Mouse (Mus musculus) forebrain, embryonic 16.5 days (tissue): ENCODE data around the gene Cnpy3. TPM values are rescaled to one million over a fixed set of nuclear protein-coding genes. Genes with fewer than 3 reads are reported as not detected.
A peak's percentile ranks its signal among the peaks of the same experiment; 100 is the strongest.

Experiments
- ATAC-seq: fragments of 200-750 bp; cut with Nextera tagmentation; 2 replicates; pipeline ENCODE4 v1.8.0; 2017; ENCODE audit warnings: mild to moderate bottlenecking, moderate library complexity
- H3K27ac ChIP-seq: fragments of 300-500 bp; sonication (generic); 2 replicates; pipeline ENCODE4 v1.5.1; 2014; ENCODE audit warnings: low read length, control low read depth
- H3K27me3 ChIP-seq: fragments of 300-500 bp; sonication (generic); replicated peaks from 2 replicates; pipeline ENCODE4 v1.6.1; 2014; ENCODE audit warnings: low read length; ENCODE audit not compliant: control insufficient read depth, insufficient read depth
- H3K36me3 ChIP-seq: fragments of 300-500 bp; sonication (generic); 2 replicates; pipeline ENCODE4 v1.6.1; 2014; ENCODE audit not compliant: control insufficient read depth, insufficient read depth
- H3K4me1 ChIP-seq: fragments of 300-500 bp; sonication (generic); replicated peaks from 2 replicates; pipeline ENCODE4 v1.6.1; 2014; ENCODE audit warnings: low read length; ENCODE audit not compliant: control insufficient read depth, insufficient read depth
- H3K4me2 ChIP-seq: fragments of 300-500 bp; sonication (generic); 2 replicates; pipeline ENCODE4 v1.6.1; 2014; ENCODE audit warnings: mild to moderate bottlenecking, low read length, control low read depth
- H3K4me3 ChIP-seq: fragments of 300-500 bp; sonication (generic); replicated peaks from 2 replicates; pipeline ENCODE4 v1.5.1; 2014; ENCODE audit warnings: mild to moderate bottlenecking, low read length, control low read depth
- H3K9ac ChIP-seq: fragments of 300-500 bp; sonication (generic); replicated peaks from 2 replicates; pipeline ENCODE4 v1.6.1; 2014; ENCODE audit warnings: low read depth, low read length, control low read depth
- H3K9me3 ChIP-seq: fragments of 300-500 bp; sonication (generic); 2 replicates; pipeline ENCODE4 v1.6.1; 2016; ENCODE audit warnings: low read length; ENCODE audit not compliant: control insufficient read depth
- WGBS: fragments of 180-500 bp; shearing (Covaris S2); extraction: QIAGEN DNeasy Blood & Tissue Kit; methylation state at CpG from one replicate; pipeline ENCODE4 v1.1.7; 2014; 5-methylcytosine and 5-hydroxymethylcytosine counted together
- polyA plus RNA-seq: library from polyadenylated mRNA; unstranded; fragments of >200 nt; fragmentation: Nextera tagmentation; extraction: Ambion mirVana; gene quantifications from 2 replicates; pipeline ENCODE4 v1.2.1, GENCODE M21; 2015

Gene Cnpy3
- polyA plus RNA-seq, 1 experiment from 2014 or later: 64.5 TPM

- Histone ChIP-seq H3K27ac (no peak overlapping the region), H3K4me3 (no peak overlapping the region), H3K9me3 (no peaks in the 10 kb centered on the region), H3K9ac (no peak overlapping the region; the same call in 1 of the 2 replicates), H3K4me2 (no peak overlapping the region), H3K36me3 (no peaks in the 10 kb centered on the region; the same call in 1 of the 2 replicates), H3K4me1 (no peaks in the 10 kb centered on the region; the same call in 1 of the 2 replicates), H3K27me3 (0 out of 2 replicates have a peak, but pooled peaks cover 3% of the 10 kb centered on the region)
- 49% methylated on average over 11 of the region's 11 CpGs for WGBS
- no peak for ATAC-seq
Measured at GRCm38 (mm10) chr17:46728496-46728895, 23.5 kb downstream of the Cnpy3 start.

GRCm38 (mm10) chr17:46728021-46728420, 24.0 kb downstream of the Cnpy3 start:
- H3K36me3 ChIP-seq: no peaks in the 10 kb centered on the region; the same call in 1 of the 2 replicates
- no peaks in the 10 kb centered on the region; the same call in 1 of the 2 replicates for H3K4me1 ChIP-seq
- no peaks in the 10 kb centered on the region for H3K9me3 ChIP-seq
- no peak overlapping the region for H3K4me3 ChIP-seq
- WGBS: 40% methylated on average over 6 of the region's 6 CpGs
- H3K9ac ChIP-seq: no peak overlapping the region
- H3K4me2 ChIP-seq: no peak overlapping the region
- ATAC-seq: no peak
- H3K27me3 ChIP-seq: 0 out of 2 replicates have a peak, but pooled peaks cover 3% of the 10 kb centered on the region
- H3K27ac ChIP-seq: no peak overlapping the region

- WGBS: 93% methylated on average over 11 of the region's 11 CpGs
- no peaks in the 10 kb centered on the region; the same call in 1 of the 2 replicates for H3K4me1 ChIP-seq
- no peak overlapping the region for H3K4me2 ChIP-seq
- no peak overlapping the region for H3K4me3 ChIP-seq
- no peak for ATAC-seq
- no peaks in the 10 kb centered on the region; the same call in 1 of the 2 replicates for H3K36me3 ChIP-seq
- H3K27me3 ChIP-seq: 0 out of 2 replicates have a peak, but pooled peaks cover 3% of the 10 kb centered on the region
- H3K9me3 ChIP-seq: no peaks in the 10 kb centered on the region
- H3K9ac ChIP-seq: no peak overlapping the region
- no peak overlapping the region for H3K27ac ChIP-seq
Measured at GRCm38 (mm10) chr17:46727271-46727670, 24.7 kb downstream of the Cnpy3 start.

GRCm38 (mm10) chr17:46725731-46726645, 26.0 kb downstream of the Cnpy3 start:
- 94% methylated on average over 26 of the region's 26 CpGs for WGBS
- no peak overlapping the region for H3K4me3 ChIP-seq
- H3K4me2 ChIP-seq: no peak overlapping the region
- H3K27me3 ChIP-seq: 0 out of 2 replicates have a peak, but pooled peaks cover 3% of the 10 kb centered on the region
- no peaks in the 10 kb centered on the region; the same call in 1 of the 2 replicates for H3K4me1 ChIP-seq
- peaks cover 4% of the 10 kb centered on the region; the same call in 1 of the 2 replicates for H3K36me3 ChIP-seq
- no peaks in the 10 kb centered on the region for H3K9me3 ChIP-seq
- no peak for ATAC-seq
- no peak overlapping the region for H3K9ac ChIP-seq
- no peak overlapping the region for H3K27ac ChIP-seq

GRCm38 (mm10) chr17:46725273-46725672, 26.7 kb downstream of the Cnpy3 start:
- Histone ChIP-seq H3K9me3 (no peaks in the 10 kb centered on the region), H3K9ac (no peak overlapping the region), H3K4me2 (no peak overlapping the region), H3K27me3 (0 out of 2 replicates have a peak, but pooled peaks cover 3% of the 10 kb centered on the region), H3K36me3 (peaks cover 4% of the 10 kb centered on the region; the same call in 1 of the 2 replicates), H3K27ac (no peak overlapping the region), H3K4me1 (no peaks in the 10 kb centered on the region; the same call in 1 of the 2 replicates), H3K4me3 (no peak overlapping the region)
- 0 out of 2 replicates have a peak, but pooled peaks have one; percentile 4 for ATAC-seq
- 46% methylated on average over 9 of the region's 9 CpGs for WGBS

DNA sequence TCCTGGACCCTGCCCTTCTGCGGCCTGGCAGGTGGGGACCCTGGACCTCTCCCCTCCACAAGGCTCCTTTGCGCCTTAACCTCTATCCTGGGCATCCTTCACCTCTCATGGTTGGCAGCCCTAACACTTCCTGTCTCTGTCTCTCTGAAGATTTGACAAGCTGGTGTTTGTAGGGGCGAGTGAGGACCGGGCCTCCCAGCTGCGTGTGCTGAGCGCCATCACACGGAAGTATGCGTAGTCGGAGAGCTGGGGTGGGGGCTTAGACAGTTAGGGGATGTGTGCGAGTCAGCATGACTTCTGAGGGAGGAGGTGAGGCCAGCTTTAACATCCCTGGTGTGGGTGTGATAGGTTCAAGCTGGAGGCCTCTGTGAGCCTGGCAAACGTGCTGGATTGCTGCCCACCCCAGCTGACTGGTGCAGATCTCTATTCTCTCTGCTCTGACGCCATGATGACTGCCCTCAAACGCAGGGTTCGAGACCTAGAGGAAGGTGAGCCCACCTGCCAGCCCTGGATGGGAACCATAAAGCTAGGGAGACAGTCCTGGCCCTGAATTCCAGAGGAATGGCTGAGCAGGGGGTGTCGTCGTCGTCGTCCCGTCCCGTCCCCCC, 27.4 kb downstream of the Cnpy3 start:
- Histone ChIP-seq H3K27me3 (0 out of 2 replicates have a peak, but pooled peaks cover 3% of the 10 kb centered on the region), H3K9me3 (no peaks in the 10 kb centered on the region), H3K4me1 (no peaks in the 10 kb centered on the region; the same call in 1 of the 2 replicates), H3K27ac (no peak overlapping the region), H3K9ac (no peak overlapping the region), H3K4me3 (no peak overlapping the region), H3K36me3 (peaks cover 4% of the 10 kb centered on the region; the same call in 1 of the 2 replicates), H3K4me2 (no peak overlapping the region)
- WGBS: 83% methylated on average over 15 of the region's 20 CpGs
- no peak for ATAC-seq

DNA sequence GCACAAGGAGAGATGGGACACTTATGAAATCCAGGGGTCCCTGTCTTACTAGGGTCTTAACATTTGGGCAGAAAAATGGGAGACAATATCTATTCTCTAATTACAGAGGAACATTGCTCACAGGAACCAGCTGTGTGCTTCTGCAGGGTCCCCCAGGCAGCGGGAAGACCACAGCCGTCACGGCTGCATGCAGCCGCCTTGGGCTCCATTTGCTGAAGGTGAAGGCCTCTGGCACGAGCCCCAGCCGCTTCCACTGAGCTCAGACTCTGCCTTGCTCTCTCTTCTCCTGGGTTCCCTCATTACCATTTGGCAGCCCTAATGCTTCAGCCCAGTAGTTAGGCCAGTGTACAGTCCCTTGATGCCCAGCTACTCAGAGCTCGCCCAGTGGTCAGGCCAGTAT, 30.9 kb downstream of the Cnpy3 start:
- H3K27me3 ChIP-seq: no peaks in the 10 kb centered on the region
- no peak for ATAC-seq
- H3K4me3 ChIP-seq: no peak overlapping the region
- WGBS: 88% methylated on average over 7 of the region's 7 CpGs
- no peaks in the 10 kb centered on the region for H3K9me3 ChIP-seq
- no peak overlapping the region for H3K4me2 ChIP-seq
- H3K27ac ChIP-seq: no peak overlapping the region
- peaks cover 6% of the 10 kb centered on the region; the same call in 1 of the 2 replicates for H3K36me3 ChIP-seq
- H3K9ac ChIP-seq: no peak overlapping the region
- H3K4me1 ChIP-seq: no peaks in the 10 kb centered on the region

DNA sequence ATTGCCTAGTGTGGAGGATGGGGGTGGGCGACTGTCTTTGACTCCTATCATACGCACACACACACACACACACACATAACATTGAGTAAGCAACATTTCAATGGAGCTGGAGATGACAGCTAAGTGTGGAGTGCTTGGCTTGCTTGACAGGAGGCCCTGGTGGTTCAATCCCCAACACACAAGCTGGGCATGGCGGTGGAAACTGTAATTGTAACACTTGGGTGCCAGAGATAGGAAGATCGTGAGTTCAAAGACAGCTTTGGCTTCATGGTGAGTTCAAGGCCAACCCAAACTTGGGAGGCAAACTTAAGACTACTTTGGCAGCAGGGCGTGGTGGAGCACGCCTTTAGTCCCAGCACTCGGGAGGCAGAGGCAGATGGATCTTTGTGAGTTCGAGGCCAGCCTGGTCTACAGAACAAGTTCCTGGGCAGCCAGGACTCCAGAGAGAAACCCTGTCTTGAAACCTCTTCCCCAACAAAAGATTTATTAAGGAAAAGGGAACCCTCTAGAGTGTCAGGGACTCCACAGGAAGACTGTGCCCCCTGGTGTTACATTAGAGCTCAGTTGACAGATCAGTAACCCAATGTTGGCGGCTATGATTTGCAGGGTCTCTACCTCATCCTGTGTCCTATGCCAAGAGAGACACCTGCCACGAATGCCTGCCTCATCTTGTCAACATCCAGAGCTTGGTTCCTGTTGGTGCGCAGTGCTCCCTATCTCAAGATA, 37.1 kb downstream of the Cnpy3 start:
- Histone ChIP-seq H3K36me3 (peaks cover 13% of the 10 kb centered on the region), H3K27me3 (no peaks in the 10 kb centered on the region), H3K4me3 (no peak overlapping the region), H3K4me1 (peaks cover 13% of the 10 kb centered on the region), H3K4me2 (no peak overlapping the region), H3K9ac (no peak overlapping the region), H3K27ac (no peak overlapping the region), H3K9me3 (no peaks in the 10 kb centered on the region)
- 92% methylated on average over 11 of the region's 11 CpGs for WGBS
- no peak for ATAC-seq
